Mouse (Mus musculus) v-Abl transformed pro-B cells (cell line): Measurements from ENCODE around the gene Gsta4.
"Not testable (repeated sequence)": the region's sequence is repeated elsewhere in the genome, so short reads cannot be mapped to it uniquely, and the experiment has no call there.

Experiments
- in situ Hi-C, 2 experiments: fragments of 400-800 bp; cut with MboI; formaldehyde crosslinking; loops; one replicate each; pipeline ENCODE4 v1.15.1; 2025; ENCODE audit not compliant: unreplicated experiment in 2 of 2

The Gsta4 gene

GRCm38 (mm10) chr9:78182474-78182873, at the start of gene Gsta4:
Gene Gsta4, plus strand, starts transcription at chr9:78182774.
- in situ Hi-C loops, result loop anchor here in 1 of 2 experiments (25.0 kb wide), 1 partner anchor 370 kb away; no protein-coding TSS in a partner anchor

GRCm38 (mm10) chr9:78135658-78136057, 46.9 kb upstream of the Gsta4 start:
- in situ Hi-C loops, result no loop called here

- in situ Hi-C loops, result no loop called here
Observed at GRCm38 (mm10) chr9:78138044-78138676, 44.4 kb upstream of the Gsta4 start.

GRCm38 (mm10) chr9:78139463-78139862, 43.1 kb upstream of the Gsta4 start:
- in situ Hi-C loops, result no loop called here

GRCm38 (mm10) chr9:78146099-78146498, 36.5 kb upstream of the Gsta4 start:
- in situ Hi-C loops, result no loop called here

GRCm38 (mm10) chr9:78146627-78147026, 35.9 kb upstream of the Gsta4 start:
- in situ Hi-C loops, result no loop called here

- in situ Hi-C loops, result no loop called here
Observed at GRCm38 (mm10) chr9:78148149-78148548, 34.4 kb upstream of the Gsta4 start.

GRCm38 (mm10) chr9:78149770-78150169, 32.8 kb upstream of the Gsta4 start:
- in situ Hi-C loops, result not testable (repeated sequence)

GRCm38 (mm10) chr9:78154211-78154977, 28.2 kb upstream of the Gsta4 start:
- in situ Hi-C loops, result no loop called here

GRCm38 (mm10) chr9:78157221-78157620, 25.4 kb upstream of the Gsta4 start:
- in situ Hi-C loops, result no loop called here

- in situ Hi-C loops, result no loop called here
Observed at GRCm38 (mm10) chr9:78163291-78163690, 19.3 kb upstream of the Gsta4 start.

- in situ Hi-C loops, result no loop called here
Observed at GRCm38 (mm10) chr9:78164741-78165140, 17.8 kb upstream of the Gsta4 start.

GRCm38 (mm10) chr9:78165454-78165853, 17.1 kb upstream of the Gsta4 start:
- in situ Hi-C loops, result no loop called here

GRCm38 (mm10) chr9:78166694-78167452, 15.7 kb upstream of the Gsta4 start:
- in situ Hi-C loops, result no loop called here

- in situ Hi-C loops, result no loop called here
Observed at GRCm38 (mm10) chr9:78167453-78167969, 15.1 kb upstream of the Gsta4 start.

- in situ Hi-C loops, result no loop called here
Observed at GRCm38 (mm10) chr9:78168864-78169263, 13.7 kb upstream of the Gsta4 start.

- in situ Hi-C loops, result no loop called here
Observed at GRCm38 (mm10) chr9:78174016-78174415, 8.6 kb upstream of the Gsta4 start.

- in situ Hi-C loops, result loop anchor here in 1 of 2 experiments (25.0 kb wide), 1 partner anchor 363 kb away; no protein-coding TSS in a partner anchor
Observed at GRCm38 (mm10) chr9:78174925-78175276, 7.7 kb upstream of the Gsta4 start.

- in situ Hi-C loops, result loop anchor here in 1 of 2 experiments (25.0 kb wide), 1 partner anchor 363 kb away; no protein-coding TSS in a partner anchor
Observed at GRCm38 (mm10) chr9:78175277-78176200, 7.0 kb upstream of the Gsta4 start.

- in situ Hi-C loops, result loop anchor here in 1 of 2 experiments (25.0 kb wide), 1 partner anchor 364 kb away; no protein-coding TSS in a partner anchor
Observed at GRCm38 (mm10) chr9:78176201-78176727, 6.3 kb upstream of the Gsta4 start.
